Mouse (Mus musculus) cerebellum, adult 2 months (tissue): ENCODE measurements around the gene Pacrg.

Experiments
- CTCF ChIP-seq: fragments of 200-500 bp; IDR thresholded peaks from 2 replicates; pipeline ENCODE4 v1.5.1; 2011; ENCODE audit warnings: low read depth, mild to moderate bottlenecking, control low read depth, low read length, moderate library complexity, borderline replicate concordance; ENCODE audit not compliant: insufficient read depth
- POLR2A ChIP-seq: fragments of 200-500 bp; IDR thresholded peaks from 2 replicates; pipeline ENCODE4 v1.6.1; 2011; ENCODE audit warnings: low read length, control low read depth, borderline replicate concordance; ENCODE audit not compliant: insufficient read depth

GRCm38 (mm10) chr17:10677098-10677497 lies 163.0 kb downstream of the Pacrg start:
- no peak for TF ChIP-seq CTCF
- no peak for TF ChIP-seq POLR2A
